Mouse (Mus musculus): ENCODE measurements around the gene Baiap2l2. TPM values are rescaled to one million over a fixed set of nuclear protein-coding genes. Genes with fewer than 3 reads are reported as not detected.
A peak's percentile ranks its signal among the peaks of the same experiment; 100 is the strongest.

The Baiap2l2 gene
- total RNA-seq (2021): 1 to 10 TPM; 3.1 to 3.6 TPM
- long read RNA-seq, experiment 1, partial matches to known transcripts: 1 of 3 reads
- long read RNA-seq, experiment 1, other reads (novel, unspliced or antisense): 2 of 3 reads
- long read RNA-seq, experiment 2, partial matches to known transcripts: 0 of 1 reads
- long read RNA-seq, experiment 2, other reads (novel, unspliced or antisense): 1 of 1 reads

GRCm38 (mm10) chr15:79285399-79285798 is at the start of gene Baiap2l2:
TSS of gene Baiap2l2 (minus strand) at chr15:79285537.
- no peak for DNase-seq

- no peak for DNase-seq
Observed at GRCm38 (mm10) chr15:79333409-79333808, 48.1 kb upstream of the Baiap2l2 start.

- DNase-seq: no peak
Observed at GRCm38 (mm10) chr15:79330521-79330920, 45.2 kb upstream of the Baiap2l2 start.

- no peak for DNase-seq
Observed at GRCm38 (mm10) chr15:79329979-79330363, 44.6 kb upstream of the Baiap2l2 start.

- DNase-seq: no peak
Observed at GRCm38 (mm10) chr15:79329346-79329978, 44.1 kb upstream of the Baiap2l2 start.

- no peak for DNase-seq
Observed at GRCm38 (mm10) chr15:79328939-79329275, 43.6 kb upstream of the Baiap2l2 start.

GRCm38 (mm10) chr15:79328058-79328938 is 43.0 kb upstream of the Baiap2l2 start, which contains the start of gene Pla2g6:
TSS of gene Pla2g6 (minus strand) at chr15:79328390.
- peak; percentile 96 for DNase-seq

GRCm38 (mm10) chr15:79326971-79327961 is 41.9 kb upstream of the Baiap2l2 start:
- DNase-seq: no peak

GRCm38 (mm10) chr15:79326264-79326663 is 40.9 kb upstream of the Baiap2l2 start:
- no peak for DNase-seq

- DNase-seq: no peak
Observed at GRCm38 (mm10) chr15:79325742-79326141, 40.4 kb upstream of the Baiap2l2 start.

GRCm38 (mm10) chr15:79324373-79324772 is 39.0 kb upstream of the Baiap2l2 start:
- DNase-seq: no peak

GRCm38 (mm10) chr15:79323791-79324155 is 38.4 kb upstream of the Baiap2l2 start:
- no peak for DNase-seq

GRCm38 (mm10) chr15:79322991-79323790 is 37.9 kb upstream of the Baiap2l2 start:
- peak; percentile 57 for DNase-seq

- no peak for DNase-seq
Observed at GRCm38 (mm10) chr15:79322281-79322990, 37.1 kb upstream of the Baiap2l2 start.

GRCm38 (mm10) chr15:79321733-79322190 is 36.4 kb upstream of the Baiap2l2 start:
- no peak for DNase-seq

GRCm38 (mm10) chr15:79313848-79314369 is 28.6 kb upstream of the Baiap2l2 start:
- no peak for DNase-seq

GRCm38 (mm10) chr15:79307861-79308260 is 22.5 kb upstream of the Baiap2l2 start:
- DNase-seq: no peak

- DNase-seq: no peak
Observed at GRCm38 (mm10) chr15:79306043-79306637, 20.8 kb upstream of the Baiap2l2 start.

- no peak for DNase-seq
Observed at GRCm38 (mm10) chr15:79304832-79305231, 19.5 kb upstream of the Baiap2l2 start.

- DNase-seq: no peak
Observed at GRCm38 (mm10) chr15:79303725-79304124, 18.4 kb upstream of the Baiap2l2 start.
